Mouse (Mus musculus) erythroblast, adult 5-6 weeks (primary cell): ENCODE data around the gene Olfr1178. TPM values are rescaled to one million over a fixed set of nuclear protein-coding genes. Genes with fewer than 3 reads are reported as not detected.

Experiments used
- ATAC-seq: replicated peaks from 2 replicates; pipeline ENCODE4 v1.8.0; 2016; ENCODE audit warnings: moderate number of reproducible peaks, mild to moderate bottlenecking, moderate TSS enrichment, inconsistent platforms; ENCODE audit not compliant: poor library complexity, low FRiP score, severe bottlenecking
- total RNA-seq, 2 experiments: library from RNA; stranded (forward) in 1 of 2; stranded (reverse) in 1 of 2; fragments of 150-400 nt in 1 of 2; fragments of 200-764, 138-1000 nt in 1 of 2; gene quantifications; 2 replicates each; pipeline versions ENCODE4 v1.2.3 to v1.2.4; 2015 to 2017; ENCODE audit warnings: low replicate concordance in 2 of 2

Olfr1178 gene
- total RNA-seq (2015; ENCODE audit: low replicate concordance) (not detected in 2 replicates), total RNA-seq (2017; ENCODE audit: low replicate concordance) (0.09 and 0.84 TPM in 2 replicates)

- no peak for ATAC-seq
Measured at GRCm38 (mm10) chr2:88386762-88387161, at the start of gene Olfr1178. Gene Olfr1178 (plus strand): TSS chr2:88387062.

- ATAC-seq: no peak
Measured at GRCm38 (mm10) chr2:88346392-88346791, 40.5 kb upstream of the Olfr1178 start, which contains the start of gene Olfr1177-ps. Gene Olfr1177-ps (minus strand): TSS chr2:88346492.

GRCm38 (mm10) chr2:88356304-88356703 is 30.6 kb upstream of the Olfr1178 start:
- ATAC-seq: no peak

- no peak for ATAC-seq
Measured at GRCm38 (mm10) chr2:88406353-88406752, 19.5 kb downstream of the Olfr1178 start, which contains the start of gene Olfr1179. Gene Olfr1179 (minus strand): TSS chr2:88406453.

GRCm38 (mm10) chr2:88419051-88419450 is 32.2 kb downstream of the Olfr1178 start, which contains the start of gene Olfr1180:
Gene Olfr1180 (minus strand): TSS chr2:88419151.
- ATAC-seq: no peak

GRCm38 (mm10) chr2:88426071-88426470 is 39.2 kb downstream of the Olfr1178 start, which contains the start of gene Olfr1181:
Gene Olfr1181 (minus strand): TSS chr2:88426171.
- no peak for ATAC-seq

GRCm38 (mm10) chr2:88449031-88449430 is 62.2 kb downstream of the Olfr1178 start, which contains the start of gene Gm13757:
Gene Gm13757 (minus strand): TSS chr2:88449131.
- no peak for ATAC-seq

Other genes with a start within 250 kb of the Olfr1178 start
- not detected in 2 replicates for gene Olfr1167, start 231.9 kb upstream of the Olfr1178 start, total RNA-seq (2015; ENCODE audit: low replicate concordance)
- gene Olfr1167, start 231.9 kb upstream of the Olfr1178 start, total RNA-seq (2017; ENCODE audit: low replicate concordance): not detected in 2 replicates
- not detected in 2 replicates for gene Olfr1168, start 205.2 kb upstream of the Olfr1178 start, total RNA-seq (2015; ENCODE audit: low replicate concordance)
- not detected in 2 replicates for gene Olfr1168, start 205.2 kb upstream of the Olfr1178 start, total RNA-seq (2017; ENCODE audit: low replicate concordance)
- gene Olfr1170, start 158.7 kb upstream of the Olfr1178 start, total RNA-seq (2015; ENCODE audit: low replicate concordance): not detected in 2 replicates
- gene Olfr1170, start 158.7 kb upstream of the Olfr1178 start, total RNA-seq (2017; ENCODE audit: low replicate concordance): not detected in 2 replicates
- not detected in 2 replicates for gene Olfr1173, start 107.2 kb upstream of the Olfr1178 start, total RNA-seq (2015; ENCODE audit: low replicate concordance)
- gene Olfr1173, start 107.2 kb upstream of the Olfr1178 start, total RNA-seq (2017; ENCODE audit: low replicate concordance): not detected in 2 replicates
- 0.96 TPM in 1 of 2 replicates, not detected in the other for gene Olfr1174-ps, start 71.9 kb upstream of the Olfr1178 start, total RNA-seq (2015; ENCODE audit: low replicate concordance)
- not detected in 2 replicates for gene Olfr1174-ps, start 71.9 kb upstream of the Olfr1178 start, total RNA-seq (2017; ENCODE audit: low replicate concordance)
- gene Olfr1175-ps, start 59.8 kb upstream of the Olfr1178 start, total RNA-seq (2015; ENCODE audit: low replicate concordance): not detected in 2 replicates
- gene Olfr1175-ps, start 59.8 kb upstream of the Olfr1178 start, total RNA-seq (2017; ENCODE audit: low replicate concordance): not detected in 2 replicates
- gene Olfr1176, start 50.3 kb upstream of the Olfr1178 start, total RNA-seq (2015; ENCODE audit: low replicate concordance): not detected in 2 replicates
- not detected in 2 replicates for gene Olfr1176, start 50.3 kb upstream of the Olfr1178 start, total RNA-seq (2017; ENCODE audit: low replicate concordance)
- gene Olfr1177-ps, start 40.6 kb upstream of the Olfr1178 start, total RNA-seq (2015; ENCODE audit: low replicate concordance): not detected in 2 replicates
- 1.5 TPM in 1 of 2 replicates, not detected in the other for gene Olfr1177-ps, start 40.6 kb upstream of the Olfr1178 start, total RNA-seq (2017; ENCODE audit: low replicate concordance)
- gene Olfr1179, start 19.4 kb downstream of the Olfr1178 start, total RNA-seq (2015; ENCODE audit: low replicate concordance): not detected in 2 replicates
- gene Olfr1179, start 19.4 kb downstream of the Olfr1178 start, total RNA-seq (2017; ENCODE audit: low replicate concordance): not detected in 2 replicates
- gene Olfr1180, start 32.1 kb downstream of the Olfr1178 start, total RNA-seq (2015; ENCODE audit: low replicate concordance): not detected in 2 replicates
- gene Olfr1180, start 32.1 kb downstream of the Olfr1178 start, total RNA-seq (2017; ENCODE audit: low replicate concordance): not detected in 2 replicates
- gene Olfr1181, start 39.1 kb downstream of the Olfr1178 start, total RNA-seq (2015; ENCODE audit: low replicate concordance): not detected in 2 replicates
- gene Olfr1181, start 39.1 kb downstream of the Olfr1178 start, total RNA-seq (2017; ENCODE audit: low replicate concordance): not detected in 2 replicates
- 0.63 TPM in 1 of 2 replicates, not detected in the other for gene Gm13757, start 62.1 kb downstream of the Olfr1178 start, total RNA-seq (2015; ENCODE audit: low replicate concordance)
- gene Gm13757, start 62.1 kb downstream of the Olfr1178 start, total RNA-seq (2017; ENCODE audit: low replicate concordance): not detected in 2 replicates
- not detected in 2 replicates for gene Olfr1183, start 67.8 kb downstream of the Olfr1178 start, total RNA-seq (2015; ENCODE audit: low replicate concordance)
- not detected in 2 replicates for gene Olfr1183, start 67.8 kb downstream of the Olfr1178 start, total RNA-seq (2017; ENCODE audit: low replicate concordance)
- gene Olfr1184, start 96.5 kb downstream of the Olfr1178 start, total RNA-seq (2015; ENCODE audit: low replicate concordance): not detected in 2 replicates
- gene Olfr1184, start 96.5 kb downstream of the Olfr1178 start, total RNA-seq (2017; ENCODE audit: low replicate concordance): not detected in 2 replicates
- gene Olfr1185-ps1, start 106.3 kb downstream of the Olfr1178 start, total RNA-seq (2015; ENCODE audit: low replicate concordance): not detected in 2 replicates
- gene Olfr1185-ps1, start 106.3 kb downstream of the Olfr1178 start, total RNA-seq (2017; ENCODE audit: low replicate concordance): not detected in 2 replicates
- not detected in 2 replicates for gene Olfr1186, start 131.5 kb downstream of the Olfr1178 start, total RNA-seq (2015; ENCODE audit: low replicate concordance)
- not detected in 2 replicates for gene Olfr1186, start 131.5 kb downstream of the Olfr1178 start, total RNA-seq (2017; ENCODE audit: low replicate concordance)
- not detected in 2 replicates for gene Olfr1188, start 169.9 kb downstream of the Olfr1178 start, total RNA-seq (2015; ENCODE audit: low replicate concordance)
- gene Olfr1188, start 169.9 kb downstream of the Olfr1178 start, total RNA-seq (2017; ENCODE audit: low replicate concordance): not detected in 2 replicates
- gene Olfr1189, start 199.4 kb downstream of the Olfr1178 start, total RNA-seq (2015; ENCODE audit: low replicate concordance): not detected in 2 replicates
- gene Olfr1189, start 199.4 kb downstream of the Olfr1178 start, total RNA-seq (2017; ENCODE audit: low replicate concordance): not detected in 2 replicates